Mouse (Mus musculus): Measurements from ENCODE around the gene Rnf43.

The Rnf43 gene

DNA sequence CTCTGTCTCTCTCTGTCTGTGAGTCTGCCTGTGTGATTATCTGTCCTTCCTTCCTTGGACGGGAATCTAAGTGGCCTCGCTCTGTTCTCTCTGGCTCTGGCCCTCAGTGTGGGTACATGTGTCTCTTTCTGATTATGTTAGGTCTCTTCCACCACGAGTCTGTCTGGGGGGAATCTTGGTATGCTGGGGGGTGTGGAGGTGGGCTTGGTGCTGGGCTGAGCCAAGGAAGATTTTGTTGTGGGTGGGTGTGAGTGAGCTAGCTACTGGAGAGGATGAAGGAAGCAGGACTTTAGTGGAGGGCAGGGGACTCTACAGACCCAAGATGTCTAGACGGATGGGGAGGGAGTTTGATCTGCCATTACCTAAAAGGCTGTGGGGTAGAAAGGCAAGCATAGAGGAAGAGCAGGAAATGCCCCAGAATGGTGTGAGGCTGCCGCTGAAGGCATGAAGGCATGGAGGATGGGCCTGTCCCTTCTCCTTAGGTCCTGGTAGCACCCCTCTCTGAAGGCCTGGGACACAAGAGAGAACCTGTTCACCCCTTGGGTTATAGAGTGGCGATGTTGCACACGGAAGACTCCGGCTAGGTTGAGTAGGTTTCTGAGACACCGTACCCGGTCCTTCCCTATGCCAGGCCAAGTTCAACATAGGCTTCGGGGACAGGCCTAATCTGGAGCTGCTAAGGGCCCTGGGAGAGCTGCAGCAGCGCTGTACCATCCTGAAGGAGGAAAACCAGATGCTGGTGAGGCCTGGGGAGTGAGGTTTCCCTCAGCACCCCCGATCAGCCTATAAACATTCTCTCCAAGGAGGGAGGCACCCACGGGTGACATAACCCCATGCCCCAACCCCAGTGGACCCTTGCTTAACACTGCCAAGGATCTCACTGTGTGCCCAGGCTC lies 99.5 kb downstream of the Rnf43 start:
- DNase-seq = peak in 1 of 2 experiments; percentile 34

DNA sequence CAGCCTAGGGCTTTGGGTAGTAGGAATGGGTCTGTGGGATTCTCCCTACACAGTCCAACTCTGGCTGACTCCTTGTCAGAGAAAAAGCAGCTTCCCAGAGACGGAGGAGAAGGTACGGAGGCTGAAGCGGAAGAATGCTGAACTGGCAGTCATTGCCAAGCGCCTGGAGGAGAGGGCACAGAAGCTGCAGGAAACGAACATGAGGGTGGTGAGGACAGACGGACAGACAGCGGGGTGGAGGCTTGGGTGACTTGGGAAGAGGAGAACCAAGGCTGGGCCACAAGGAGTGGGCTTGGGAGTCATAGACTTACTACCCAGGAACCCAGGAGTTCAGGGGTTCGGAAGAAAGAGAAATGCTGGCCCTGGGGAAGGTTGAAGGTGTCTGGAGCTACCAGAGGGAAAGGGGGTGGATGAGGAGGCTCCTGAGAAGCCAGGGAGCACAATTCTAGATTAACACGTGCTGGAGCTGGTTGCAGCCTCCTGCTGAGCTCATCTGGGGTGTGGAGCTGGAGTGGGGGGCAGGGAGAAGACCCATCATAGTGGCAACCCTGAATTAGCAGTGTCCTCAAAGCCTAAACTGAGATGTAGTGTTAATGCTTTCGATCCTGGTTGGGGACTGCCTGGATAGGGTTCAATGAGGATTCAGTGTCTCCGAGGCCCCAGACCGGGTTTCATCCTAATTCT lies 100.3 kb downstream of the Rnf43 start:
- DNase-seq = peak; percentile 59 to 63

DNA sequence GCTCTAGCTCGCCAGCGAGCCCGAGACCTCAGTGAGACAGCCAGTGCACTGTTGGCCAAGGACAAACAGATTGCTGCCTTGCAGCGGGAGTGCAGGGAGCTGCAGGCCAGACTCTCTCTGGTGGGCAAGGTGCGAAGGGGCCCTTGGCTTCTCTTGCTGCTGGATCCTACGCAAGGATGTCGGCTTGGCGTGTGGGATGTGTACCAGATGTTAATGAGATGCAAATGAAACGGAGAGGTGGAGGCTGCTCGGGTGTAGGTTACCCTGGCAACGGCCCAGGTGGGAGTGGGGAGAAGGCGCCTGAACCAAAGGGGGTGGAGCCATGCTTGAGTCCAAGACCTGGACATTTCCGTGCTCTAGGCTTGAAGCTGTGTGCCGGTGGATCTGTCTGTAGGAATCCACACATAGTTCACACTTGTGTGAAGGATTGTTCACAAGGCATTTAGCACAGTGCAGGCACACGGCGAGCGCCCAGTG lies 101.0 kb downstream of the Rnf43 start:
- DNase-seq = peak; percentile 85 to 88

DNA sequence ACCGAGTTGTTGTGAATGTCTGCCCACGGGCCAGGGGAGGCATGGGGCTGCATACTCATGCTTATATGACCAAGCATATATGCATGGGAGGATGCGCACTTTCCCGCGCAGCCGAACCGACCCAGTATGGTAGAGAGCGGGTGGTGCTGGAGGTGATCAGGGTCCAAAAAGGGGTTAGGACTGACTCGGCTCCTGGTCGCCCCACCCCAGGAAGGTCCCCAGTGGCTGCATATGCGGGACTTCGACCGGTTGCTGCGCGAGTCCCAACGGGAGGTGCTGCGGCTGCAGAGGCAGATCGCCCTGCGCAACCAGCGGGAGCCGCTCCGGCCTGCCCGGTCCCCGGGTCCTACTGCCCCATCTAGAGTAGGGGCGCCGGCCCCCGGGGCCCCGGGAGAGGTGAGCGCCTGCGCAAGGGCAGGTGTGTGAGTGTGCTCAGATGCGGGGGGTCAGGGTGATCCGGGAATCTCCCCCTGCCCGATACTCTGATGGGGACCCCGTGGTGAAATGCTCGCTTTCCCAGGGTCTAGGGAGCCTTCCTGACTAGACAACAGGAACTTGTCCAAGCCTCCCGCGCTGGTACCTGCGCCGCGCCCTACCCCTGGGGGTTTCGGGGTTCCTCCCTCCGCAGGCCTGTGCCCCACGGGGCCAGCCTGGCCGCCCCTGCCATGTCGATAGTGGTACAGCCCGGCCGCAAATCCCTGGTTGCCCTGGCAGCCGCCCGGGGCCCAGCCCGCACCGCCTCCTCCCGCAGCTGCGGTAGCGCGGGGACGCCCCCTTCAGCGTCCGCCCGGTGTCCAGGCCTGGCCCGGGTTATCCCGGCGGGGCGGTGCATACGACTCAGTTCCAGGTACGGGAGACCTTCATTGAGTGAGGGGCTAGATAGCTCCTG lies 101.7 kb downstream of the Rnf43 start:
- DNase-seq = peak; percentile 68 to 71

DNA sequence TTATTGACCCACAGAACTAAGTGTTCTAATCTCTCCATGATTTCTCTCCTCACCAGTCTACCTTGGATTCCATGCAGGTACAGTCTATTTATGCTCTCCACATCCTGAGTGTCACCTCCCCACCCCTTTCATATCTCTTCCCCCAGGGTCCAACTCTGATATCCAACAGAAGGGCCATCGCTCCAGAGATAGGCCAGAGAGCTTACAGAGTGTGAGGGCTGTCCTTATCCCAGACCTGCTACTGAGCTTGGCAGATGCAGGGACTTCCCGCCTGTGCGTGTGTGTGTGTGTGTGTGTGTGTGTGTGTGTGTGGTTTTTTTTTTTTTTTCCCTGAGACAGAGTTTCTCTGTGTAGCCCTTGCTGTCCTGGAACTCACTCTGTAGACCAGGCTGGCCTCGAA lies 106.2 kb downstream of the Rnf43 start:
- no peak for DNase-seq

DNA sequence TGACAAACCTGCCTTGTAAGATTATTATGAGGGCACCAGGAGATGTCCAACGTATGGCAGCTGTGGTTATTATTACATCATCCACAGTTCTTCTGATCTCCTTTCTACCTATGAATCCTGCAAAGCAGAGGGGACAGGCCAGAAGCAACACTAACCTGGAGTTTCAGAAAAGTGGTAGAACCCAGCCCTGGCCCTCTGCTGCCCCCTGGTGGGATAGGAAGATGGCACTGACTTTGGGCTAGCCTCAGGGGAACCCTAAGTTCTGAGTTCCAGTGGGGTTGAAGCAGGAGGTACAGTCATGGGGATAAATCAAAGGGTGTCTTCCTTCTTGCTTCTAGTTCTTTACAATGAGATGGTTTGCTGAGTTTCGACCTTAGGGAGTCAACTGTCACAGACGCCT lies 108.5 kb downstream of the Rnf43 start:
- DNase-seq = peak; percentile 84 to 91

DNA sequence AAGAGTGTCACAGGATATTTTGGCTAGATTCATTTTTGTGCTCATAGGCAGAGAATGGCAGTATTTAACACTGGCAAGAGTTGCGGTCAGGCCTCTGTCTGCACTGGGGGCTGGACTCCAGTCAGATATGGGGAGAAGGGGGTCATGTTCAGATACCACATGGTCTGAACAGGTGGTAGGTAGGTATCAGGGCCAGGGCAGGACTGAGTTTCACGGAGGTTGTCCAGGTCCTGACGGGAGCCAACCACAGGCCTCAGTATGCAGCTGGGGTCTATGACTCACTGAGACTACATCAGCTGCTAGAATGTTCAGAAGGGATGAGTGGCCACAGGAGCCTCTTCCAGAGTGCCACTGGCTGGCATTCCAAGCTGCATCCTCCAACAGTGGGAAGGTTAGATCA lies 109.8 kb downstream of the Rnf43 start:
- no peak for DNase-seq

DNA sequence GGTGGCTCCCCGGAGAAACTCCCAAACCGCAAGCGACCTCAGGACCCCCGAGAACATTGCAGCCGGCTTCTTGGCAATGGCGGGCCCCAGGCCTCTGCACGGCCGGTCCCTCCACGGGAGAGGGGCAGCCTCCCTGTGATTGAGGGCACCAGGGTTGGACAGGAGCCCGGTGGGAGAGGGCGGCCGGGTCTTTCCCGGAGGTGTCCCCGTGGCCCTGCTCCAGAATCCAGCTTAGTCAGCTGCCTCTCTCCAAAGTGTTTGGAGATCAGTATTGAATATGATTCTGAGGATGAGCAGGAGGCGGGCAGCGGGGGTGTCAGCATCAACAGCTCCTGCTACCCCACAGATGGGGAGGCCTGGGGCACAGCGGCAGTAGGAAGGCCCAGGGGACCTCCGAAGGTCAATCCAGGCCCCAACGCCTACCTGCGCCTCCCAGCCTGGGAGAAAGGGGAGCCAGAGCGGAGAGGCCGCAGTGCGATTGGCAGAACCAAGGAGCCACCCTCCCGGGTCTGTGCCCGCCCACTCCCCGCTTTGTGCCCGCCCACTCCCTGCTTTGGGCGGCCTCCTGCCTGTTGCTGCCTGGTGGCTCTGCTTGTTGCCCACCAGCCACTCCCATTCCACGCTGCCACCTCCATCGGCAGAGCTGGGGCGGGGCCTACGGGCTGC lies 115.7 kb downstream of the Rnf43 start:
- peak; percentile 77 to 81 for DNase-seq

DNA sequence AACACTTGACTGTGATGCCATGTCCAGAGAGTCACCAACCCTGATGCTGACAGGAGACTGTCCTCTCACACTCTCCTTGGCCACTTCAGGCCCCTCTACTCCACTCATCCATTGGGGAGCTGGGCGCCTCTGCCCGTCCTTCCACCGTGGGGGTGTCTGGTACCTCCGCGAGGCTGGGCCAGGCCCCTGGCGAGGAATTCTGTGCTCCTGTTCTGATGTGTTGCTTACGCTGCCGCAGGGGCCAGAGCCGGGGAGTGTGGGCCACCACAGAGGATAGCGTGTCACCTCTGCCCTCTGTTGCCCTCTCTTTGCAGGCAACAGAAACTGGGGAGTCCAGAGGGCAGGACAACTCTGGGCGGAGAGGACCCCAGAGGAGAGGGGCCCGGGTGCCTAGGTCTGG lies 116.4 kb downstream of the Rnf43 start:
- DNase-seq = no peak

DNA sequence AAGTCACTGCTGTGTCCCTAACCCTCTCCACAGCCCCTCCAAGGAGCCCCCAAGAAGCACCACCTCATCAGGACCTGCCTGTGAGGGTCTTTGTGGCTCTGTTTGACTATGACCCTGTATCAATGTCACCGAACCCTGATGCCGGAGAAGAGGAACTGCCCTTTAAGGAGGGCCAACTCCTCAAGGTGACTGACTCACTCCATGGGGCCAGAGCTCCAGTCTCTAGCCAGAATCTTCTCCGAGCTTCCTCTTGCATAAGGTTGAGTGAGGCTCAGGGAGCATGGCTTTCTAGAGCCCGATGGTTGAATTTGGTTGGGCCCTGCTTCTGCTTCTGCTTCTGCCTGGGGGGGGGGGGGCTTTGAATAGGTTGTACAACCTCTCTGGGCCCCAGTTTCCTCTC lies 116.9 kb downstream of the Rnf43 start:
- no peak for DNase-seq

DNA sequence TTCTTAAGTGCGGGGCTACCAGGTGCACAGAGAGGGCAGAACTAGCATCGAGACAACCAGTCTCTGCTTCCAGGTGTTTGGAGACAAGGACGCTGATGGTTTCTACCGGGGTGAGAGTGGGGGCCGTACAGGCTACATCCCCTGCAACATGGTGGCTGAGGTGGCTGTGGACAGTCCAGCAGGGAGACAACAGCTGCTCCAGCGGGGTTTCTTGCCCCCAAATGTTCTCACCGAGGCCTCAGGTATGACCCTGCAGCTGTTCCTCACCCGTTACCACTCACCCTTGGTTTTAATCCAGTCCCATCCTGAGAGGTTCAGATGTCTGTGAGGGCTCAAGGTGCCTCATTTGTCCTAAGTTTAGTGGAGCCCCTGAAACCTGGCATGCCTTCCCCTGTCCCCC lies 117.6 kb downstream of the Rnf43 start:
- no peak for DNase-seq

Measured in cerebellum, postnatal 14 days (tissue).